Mouse (Mus musculus): ENCODE data around the gene Knop1. TPM values are rescaled to one million over a fixed set of nuclear protein-coding genes. Genes with fewer than 3 reads are reported as not detected.

Gene Knop1
- total and polyA plus RNA-seq, 3 experiments = 46.8 to 66.9 TPM; not detected in 1

DNA sequence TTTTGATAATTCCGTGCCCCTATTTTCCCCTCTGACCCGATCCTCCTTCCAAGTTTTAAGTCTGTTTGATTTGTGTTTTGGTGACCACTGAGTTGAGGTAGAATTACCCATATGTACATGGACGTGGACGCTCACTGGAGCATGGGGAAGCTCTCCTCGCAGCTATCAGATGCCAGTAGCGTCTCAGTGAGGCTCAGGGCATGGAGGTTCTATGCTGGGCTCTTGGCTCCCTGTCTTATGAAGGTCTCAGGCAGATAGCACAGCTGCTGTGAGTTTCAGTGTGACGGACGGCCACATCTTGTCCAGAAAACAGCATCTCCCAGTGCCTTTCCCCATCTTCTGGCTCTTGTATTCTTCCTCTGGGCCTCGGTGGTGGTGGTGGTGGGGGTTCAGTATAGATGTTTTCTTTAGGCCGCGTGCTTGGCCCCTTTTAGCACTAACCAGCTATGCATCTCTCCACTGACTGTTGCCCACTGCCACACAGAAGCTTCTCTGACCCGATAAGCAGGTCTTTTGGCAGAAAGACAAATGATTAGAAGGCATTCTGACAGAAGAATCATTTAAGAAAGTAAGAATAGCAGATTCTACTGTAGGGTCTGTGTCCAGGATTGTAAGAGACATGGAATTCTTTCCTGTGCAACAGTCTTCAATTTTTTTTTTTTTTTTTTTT lies 34.0 kb downstream of the Knop1 start (continued):
- TF ChIP-seq MAZ (IDR thresholded peaks at IDR 0.05; ENCODE audit: low read depth, low read length) (no peak), CHD1 (IDR thresholded peaks at IDR 0.05; ENCODE audit: low read depth, low read length) (peak; percentile 75; the same call in 1 of the 2 replicates), SMC3 (IDR thresholded peaks at IDR 0.05; ENCODE audit: low read depth, low read length) (no peak)

DNA sequence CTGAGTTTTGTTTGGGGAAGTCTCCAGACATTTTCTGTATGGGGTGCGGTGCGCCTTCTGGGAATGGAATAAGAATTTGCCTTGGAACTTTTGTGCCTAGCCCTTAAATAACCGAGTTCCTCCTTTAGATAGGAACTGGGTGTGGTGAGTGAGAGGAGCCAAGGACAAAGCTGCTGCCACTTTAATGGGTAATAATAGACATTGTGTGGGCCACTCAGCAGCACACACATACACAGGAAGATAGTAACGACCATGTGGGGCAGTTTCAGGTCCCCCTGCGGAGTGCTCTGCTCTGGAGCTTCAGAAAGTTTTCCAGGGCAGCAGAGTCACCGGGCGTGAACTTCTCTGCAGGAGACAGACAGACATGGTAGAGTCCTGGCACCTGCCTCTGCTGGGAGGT lies 34.7 kb downstream of the Knop1 start:
- H3K27ac ChIP-seq (ENCODE audit: control insufficient read depth, low read depth, low read length) = peak overlapping the region; percentile 78
- peak overlapping the region; percentile 42 to 49 for H3K4me3 ChIP-seq (ENCODE audit: control insufficient read depth in 1 of 2, insufficient read depth in 1 of 2, low read depth in 2 of 2, low read length in 2 of 2)
- peak overlapping the region; percentile 53 for H3K9ac ChIP-seq (ENCODE audit: control insufficient read depth, low read depth, low read length, poor library complexity, severe bottlenecking)
- H3K79me2 ChIP-seq (ENCODE audit: control insufficient read depth, insufficient read depth, low read length, poor library complexity) = no peaks in the 10 kb centered on the region
- TF ChIP-seq EP300 (IDR thresholded peaks at IDR 0.05; ENCODE audit: low read depth in 1 of 2, low read length in 2 of 2) = peak; percentile 46 to 49; a peak in 2 of 4 replicates
- peak; percentile 27; the same call in 1 of the 2 replicates for TF ChIP-seq MAX (IDR thresholded peaks at IDR 0.05; ENCODE audit: low read length)
- no peak for TF ChIP-seq ZC3H11A (IDR thresholded peaks at IDR 0.05; ENCODE audit: low read depth, low read length)
- no peak for TF ChIP-seq MEF2A (IDR thresholded peaks at IDR 0.05; ENCODE audit: extremely low read depth, insufficient replicate concordance, low read depth, low read length, poor library complexity, severe bottlenecking)
- TF ChIP-seq ZNF384 (IDR thresholded peaks at IDR 0.05; ENCODE audit: low read depth, low read length) = 0 out of 2 replicates have a peak, but pooled peaks have one; percentile 42
- TF ChIP-seq MAZ (IDR thresholded peaks at IDR 0.05; ENCODE audit: low read depth, low read length) = no peak
- TF ChIP-seq POLR2A (IDR thresholded peaks at IDR 0.05; ENCODE audit: control insufficient read depth in 1 of 2, insufficient read depth in 1 of 2, low read depth in 1 of 2, low read length in 2 of 2, poor library complexity in 1 of 2) = peak in 1 of 2 experiments; percentile 52; a peak in 1 of 4 replicates
- TF ChIP-seq TCF12 (IDR thresholded peaks at IDR 0.05; ENCODE audit: low read depth, low read length) = peak; percentile 31; the same call in 1 of the 2 replicates
- no peak for TF ChIP-seq RCOR1 (IDR thresholded peaks at IDR 0.05; ENCODE audit: low read depth, low read length)
- TF ChIP-seq ETS1 (IDR thresholded peaks at IDR 0.05; ENCODE audit: low read depth, low read length) = 0 out of 2 replicates have a peak, but pooled peaks have one; percentile 24
- TF ChIP-seq UBTF (IDR thresholded peaks at IDR 0.05; ENCODE audit: borderline replicate concordance, insufficient read depth, low read depth, low read length) = 0 out of 2 replicates have a peak, but pooled peaks have one; percentile 39
- TF ChIP-seq GATA1 (IDR thresholded peaks at IDR 0.05; ENCODE audit: low read depth, low read length) = 0 out of 2 replicates have a peak, but pooled peaks have one; percentile 15
- TF ChIP-seq SIN3A (IDR thresholded peaks at IDR 0.05; ENCODE audit: low read length) = peak; percentile 33; the same call in 1 of the 2 replicates
- no peak for TF ChIP-seq CHD1 (IDR thresholded peaks at IDR 0.05; ENCODE audit: low read depth, low read length)
- TF ChIP-seq TBP (IDR thresholded peaks at IDR 0.05; ENCODE audit: low read depth, low read length) = 0 out of 2 replicates have a peak, but pooled peaks have one; percentile 27
- H3K27me3 ChIP-seq (ENCODE audit: control insufficient read depth in 1 of 2, insufficient read depth in 2 of 2, low read length in 2 of 2) = no peaks in the 10 kb centered on the region
- peaks cover 4 to 8% of the 10 kb centered on the region in 2 experiments for H3K36me3 ChIP-seq (ENCODE audit: control insufficient read depth in 1 of 2, insufficient read depth in 2 of 2, low read length in 2 of 2)
- no peaks in the 10 kb centered on the region for H3K9me3 ChIP-seq (replicated peaks; ENCODE audit: insufficient read depth, low read length)
- DNase-seq (ENCODE audit: low read depth, low spot score) = peak; percentile 76
- peaks cover 0 to 13% of the 10 kb centered on the region in 2 experiments; a peak in 2 of 4 replicates for H3K4me1 ChIP-seq (ENCODE audit: control insufficient read depth in 1 of 2, insufficient read depth in 2 of 2, low read length in 2 of 2)
